Mouse (Mus musculus): ENCODE data around the gene Dnajb11.

- TF ChIP-seq GATA1 (IDR thresholded peaks at IDR 0.05; ENCODE audit: low read length) (no peak), TAL1 (IDR thresholded peaks at IDR 0.05; ENCODE audit: low read length) (no peak)
Measured at GRCm38 (mm10) chr16:22847686-22848085, 10.0 kb upstream of the Dnajb11 start.
